Mouse (Mus musculus): ENCODE measurements at regions not wholly inside any gene's neighbourhood (a gene's known extent, or its start where the extent isn't known, plus 50 kb on each side); places are given as distances from the start of the nearest gene placed in this dataset.
A peak's percentile ranks its signal among the peaks of the same experiment; 100 is the strongest.

- DNase-seq = no peak
Observed at GRCm38 (mm10) chr1:185619011-185619410, 164.4 kb downstream of the Slc30a10 start.

- no peak for DNase-seq
Observed at GRCm38 (mm10) chr1:185628401-185628800, 173.8 kb downstream of the Slc30a10 start.

GRCm38 (mm10) chr1:185629976-185630375 is 175.3 kb downstream of the Slc30a10 start:
- no peak for DNase-seq

GRCm38 (mm10) chr1:185638631-185639030 is 184.0 kb downstream of the Slc30a10 start:
- DNase-seq = no peak

GRCm38 (mm10) chr1:185639486-185639885 is 184.8 kb downstream of the Slc30a10 start:
- no peak for DNase-seq

- DNase-seq = no peak
Observed at GRCm38 (mm10) chr1:185644026-185644425, 189.4 kb downstream of the Slc30a10 start.

GRCm38 (mm10) chr1:185648128-185648527 is 193.5 kb downstream of the Slc30a10 start:
- DNase-seq = peak; percentile 23 to 25

- DNase-seq = no peak
Observed at GRCm38 (mm10) chr1:185648926-185649325, 194.3 kb downstream of the Slc30a10 start.

- peak; percentile 38 to 46 for DNase-seq
Observed at GRCm38 (mm10) chr1:185650926-185651325, 196.3 kb downstream of the Slc30a10 start.

- peak; percentile 54 to 64 for DNase-seq
Observed at GRCm38 (mm10) chr1:185655021-185655420, 200.4 kb downstream of the Slc30a10 start.

GRCm38 (mm10) chr1:185655461-185655860 is 200.8 kb downstream of the Slc30a10 start:
- no peak for DNase-seq

- DNase-seq = no peak
Observed at GRCm38 (mm10) chr1:185657286-185657685, 202.6 kb downstream of the Slc30a10 start.

- DNase-seq = no peak
Observed at GRCm38 (mm10) chr1:185659476-185659875, 204.8 kb downstream of the Slc30a10 start.

GRCm38 (mm10) chr1:185662336-185662735 is 207.7 kb downstream of the Slc30a10 start:
- DNase-seq = no peak

GRCm38 (mm10) chr1:185670029-185670741 is 215.5 kb downstream of the Slc30a10 start:
- DNase-seq = no peak

- no peak for DNase-seq
Observed at GRCm38 (mm10) chr1:185672940-185673339, 218.3 kb downstream of the Slc30a10 start.

GRCm38 (mm10) chr1:185675674-185676420 is 221.2 kb downstream of the Slc30a10 start:
- DNase-seq = no peak

- DNase-seq = peak; percentile 80 to 87
Observed at GRCm38 (mm10) chr1:185681610-185682457, 227.2 kb downstream of the Slc30a10 start.

- no peak for DNase-seq
Observed at GRCm38 (mm10) chr1:185682458-185682750, 227.8 kb downstream of the Slc30a10 start.

- DNase-seq = peak; percentile 55 to 61
Observed at GRCm38 (mm10) chr1:185684638-185685037, 230.0 kb downstream of the Slc30a10 start.

- DNase-seq = no peak
Observed at GRCm38 (mm10) chr1:185688506-185688905, 233.9 kb downstream of the Slc30a10 start.

- DNase-seq = no peak
Observed at GRCm38 (mm10) chr1:185695394-185695793, 240.7 kb downstream of the Slc30a10 start.

GRCm38 (mm10) chr1:185699758-185700157 is 245.1 kb downstream of the Slc30a10 start:
- no peak for DNase-seq

Measured in adrenal gland, postnatal 36 days (tissue).